Mouse (Mus musculus): ENCODE measurements around the gene Krtap19-4. TPM values are rescaled to one million over a fixed set of nuclear protein-coding genes. Genes with fewer than 3 reads are reported as not detected.

Krtap19-4 gene
- not detected for total RNA-seq (2021)
- long read RNA-seq, experiment 1: 0 reads
- long read RNA-seq, experiment 2: 0 reads

DNA sequence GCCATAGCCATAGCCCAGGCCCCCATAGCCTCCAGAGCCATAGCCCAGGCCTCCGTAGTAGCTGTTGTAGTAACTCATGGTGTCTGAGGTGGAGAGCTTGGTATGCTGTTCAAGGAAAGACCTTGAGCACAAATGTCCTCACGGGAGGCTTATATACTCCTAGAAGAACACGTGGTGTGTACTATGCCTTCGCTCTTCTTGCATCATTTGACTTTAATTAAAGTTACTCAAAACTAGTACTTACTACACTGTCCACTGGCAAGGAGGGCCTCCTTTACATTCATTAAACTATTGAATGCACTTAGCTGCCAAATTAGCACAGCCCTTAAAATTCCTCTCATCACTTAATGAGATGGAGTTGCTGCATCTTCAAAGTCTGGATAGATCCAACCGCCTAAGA is at the start of gene Krtap19-4:
Gene Krtap19-4 (minus strand): TSS at position 101 of the 400 bp plus-strand sequence.
- no peak for DNase-seq (ENCODE audit: low spot score in 2 of 2)

DNA sequence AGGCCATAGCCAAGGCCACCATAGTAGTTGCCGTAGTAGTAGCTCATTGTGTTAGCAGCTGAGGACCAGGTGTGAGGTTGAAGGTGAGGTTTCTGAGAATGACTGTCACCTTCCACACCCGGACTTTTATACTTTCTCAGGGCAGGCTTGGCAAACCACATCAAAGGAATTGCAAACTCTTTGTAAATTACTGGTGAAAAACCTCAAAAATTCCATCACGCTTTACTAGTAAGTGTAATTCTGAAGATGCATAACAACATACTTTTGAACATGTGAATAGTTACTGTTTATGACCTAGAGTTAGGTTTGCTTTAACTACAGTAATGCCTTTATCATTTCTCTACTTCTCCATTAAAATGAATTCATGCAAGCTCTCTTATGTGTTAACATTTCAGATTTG is 47.3 kb upstream of the Krtap19-4 start, which contains the start of gene Krtap19-9b:
Gene Krtap19-9b (minus strand): TSS at position 101 of the 400 bp plus-strand sequence.
- DNase-seq (ENCODE audit: low spot score in 2 of 2): no peak

DNA sequence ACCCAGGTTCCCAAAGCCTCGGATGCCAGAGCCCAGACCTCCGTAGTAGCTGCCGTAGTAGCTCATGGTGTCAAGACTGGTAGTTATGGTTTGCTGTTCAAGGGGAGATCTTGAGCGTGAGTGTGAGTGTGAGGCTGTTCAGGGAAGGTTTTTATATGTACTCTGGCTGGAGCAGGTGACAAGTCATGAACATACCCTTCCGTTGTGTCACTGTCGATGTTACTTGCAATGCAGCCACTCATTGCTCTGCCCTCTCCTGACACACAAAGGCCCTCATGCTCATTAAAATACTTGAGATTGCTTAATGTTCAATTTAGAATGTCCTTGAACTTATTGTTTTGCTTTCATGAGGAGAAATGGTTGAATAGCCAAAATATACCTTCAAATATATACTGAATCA is 11.5 kb upstream of the Krtap19-4 start, which contains the start of gene Krtap19-5:
Gene Krtap19-5 (minus strand): TSS at position 101 of the 400 bp plus-strand sequence.
- no peak for DNase-seq (ENCODE audit: low spot score in 2 of 2)

GRCm38 (mm10) chr16:88886870-88887269 is 2.0 kb upstream of the Krtap19-4 start:
- no peak for DNase-seq (ENCODE audit: low spot score in 2 of 2)

DNA sequence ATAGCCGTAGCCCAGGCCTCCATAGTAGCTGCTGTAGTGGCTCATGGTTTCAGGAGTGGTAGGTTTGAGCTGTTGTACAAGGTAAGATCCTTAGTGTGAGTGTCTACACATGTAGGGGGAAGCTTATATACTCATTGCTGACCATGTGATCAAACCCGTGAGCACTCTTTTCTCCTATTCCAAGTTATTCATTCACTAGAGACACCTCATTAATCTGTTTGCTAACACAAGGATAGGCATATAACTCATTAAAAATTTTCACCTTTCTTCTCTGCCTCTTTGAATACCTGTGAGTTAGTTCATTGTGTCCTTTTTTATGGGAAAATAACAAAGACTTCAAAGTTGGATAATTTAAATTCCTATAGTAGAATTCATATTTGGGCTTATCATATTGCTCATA is 7.0 kb downstream of the Krtap19-4 start, which contains the start of gene Krtap19-3:
Gene Krtap19-3 (minus strand): TSS at position 101 of the 400 bp plus-strand sequence.
- DNase-seq (ENCODE audit: low spot score in 2 of 2): no peak

- DNase-seq (ENCODE audit: low spot score in 2 of 2): no peak
Measured at GRCm38 (mm10) chr16:88874169-88874568, 10.7 kb downstream of the Krtap19-4 start, which contains the start of gene Krtap19-2. Gene Krtap19-2, minus strand, starts transcription at chr16:88874269.

GRCm38 (mm10) chr16:88869311-88869710 is 15.6 kb downstream of the Krtap19-4 start, which contains the start of gene Krtap19-1:
Gene Krtap19-1, minus strand, starts transcription at chr16:88869411.
- DNase-seq (ENCODE audit: low spot score in 2 of 2): no peak

GRCm38 (mm10) chr16:88864887-88865407 is 19.9 kb downstream of the Krtap19-4 start:
- DNase-seq (ENCODE audit: low spot score in 2 of 2): no peak

GRCm38 (mm10) chr16:88851450-88851849 is 33.4 kb downstream of the Krtap19-4 start:
- no peak for DNase-seq (ENCODE audit: low spot score in 2 of 2)

- DNase-seq (ENCODE audit: low spot score in 2 of 2): no peak
Measured at GRCm38 (mm10) chr16:88848558-88848957, 36.3 kb downstream of the Krtap19-4 start.

DNA sequence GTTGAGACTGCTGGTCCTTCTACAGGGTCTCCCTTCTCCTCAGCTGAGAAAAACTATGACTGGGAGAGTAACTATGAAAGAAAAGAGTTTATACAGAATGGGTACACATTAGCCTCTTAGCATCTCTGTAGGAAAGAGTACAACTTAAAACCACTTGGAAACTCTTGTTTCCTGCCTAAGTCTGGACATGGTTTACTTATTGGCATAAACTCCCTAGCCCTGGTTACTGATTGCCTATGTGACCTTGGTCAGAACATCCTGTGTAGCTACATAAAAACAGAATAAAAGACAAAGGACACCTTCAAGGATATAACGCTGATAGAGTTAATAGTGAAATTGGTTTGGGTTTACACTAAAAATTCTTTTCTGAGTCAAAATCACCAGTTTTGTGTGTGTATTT is 37.5 kb downstream of the Krtap19-4 start:
- no peak for DNase-seq (ENCODE audit: low spot score in 2 of 2)

Other genes starting within 250 kb of the Krtap19-4 start
- gene Krtap26-1, start 237.3 kb downstream of the Krtap19-4 start, total RNA-seq (2021): not detected
- gene Krtap27-1, start 213.4 kb downstream of the Krtap19-4 start, total RNA-seq (2021): not detected
- not detected for gene 2310061N02Rik, start 177.1 kb downstream of the Krtap19-4 start, total RNA-seq (2021)
- gene Krtap13-1, start 156.2 kb downstream of the Krtap19-4 start, total RNA-seq (2021): not detected
- not detected for gene Krtap13, start 133.5 kb downstream of the Krtap19-4 start, total RNA-seq (2021)
- gene 2310034C09Rik, start 126.2 kb downstream of the Krtap19-4 start, total RNA-seq (2021): not detected
- not detected for gene 2310057N15Rik, start 110.9 kb downstream of the Krtap19-4 start, total RNA-seq (2021)
- not detected for gene Gm5965, start 107.2 kb downstream of the Krtap19-4 start, total RNA-seq (2021)
- gene Gm20741, start 72.9 kb downstream of the Krtap19-4 start, total RNA-seq (2021): not detected
- gene Krtap15, start 64.9 kb downstream of the Krtap19-4 start, total RNA-seq (2021): not detected
- gene Krtap14, start 58.9 kb downstream of the Krtap19-4 start, total RNA-seq (2021): not detected
- gene Krtap19-1, start 15.7 kb downstream of the Krtap19-4 start, total RNA-seq (2021): not detected
- gene Krtap19-2, start 10.8 kb downstream of the Krtap19-4 start, total RNA-seq (2021): not detected
- not detected for gene Krtap19-3, start 7.1 kb downstream of the Krtap19-4 start, total RNA-seq (2021)
- gene Krtap19-5, start 11.4 kb upstream of the Krtap19-4 start, total RNA-seq (2021): not detected
- gene Krtap19-9b, start 47.2 kb upstream of the Krtap19-4 start, total RNA-seq (2021): not detected
- gene Krtap16-3, start 77.8 kb upstream of the Krtap19-4 start, total RNA-seq (2021): not detected
- not detected for gene Krtap22-2, start 125.7 kb upstream of the Krtap19-4 start, total RNA-seq (2021)
- gene Gm10229, start 130.2 kb upstream of the Krtap19-4 start, total RNA-seq (2021): not detected
- not detected for gene Krtap6-1, start 146.6 kb upstream of the Krtap19-4 start, total RNA-seq (2021)
- gene Gm10228, start 156.4 kb upstream of the Krtap19-4 start, total RNA-seq (2021): not detected
- not detected for gene Krtap6-5, start 162.8 kb upstream of the Krtap19-4 start, total RNA-seq (2021)
- not detected for gene 1110025L11Rik, start 178.9 kb upstream of the Krtap19-4 start, total RNA-seq (2021)
- not detected for gene Krtap6-3, start 198.9 kb upstream of the Krtap19-4 start, total RNA-seq (2021)

Data from adrenal gland, adult 18-20 months (tissue).